Mouse (Mus musculus) liver, adult 2 months (tissue): ENCODE measurements around the gene Gca.

ENCODE experiments used
- CTCF ChIP-seq: fragments of 200-500 bp; IDR thresholded peaks from 2 replicates; pipeline ENCODE4 v1.5.1; 2011; ENCODE audit warnings: low read depth, low read length, control low read depth
- POLR2A ChIP-seq: fragments of 200-500 bp; IDR thresholded peaks from 2 replicates; pipeline ENCODE4 v1.6.1; 2011; ENCODE audit warnings: low read length, control low read depth; ENCODE audit not compliant: insufficient read depth; ENCODE audit errors: extremely low read depth

GRCm38 (mm10) chr2:62718411-62718810, 54.3 kb downstream of the Gca start:
- TF ChIP-seq CTCF, result no peak
- no peak for TF ChIP-seq POLR2A
